Mouse (Mus musculus): ENCODE data around the gene Limch1.

DNA sequence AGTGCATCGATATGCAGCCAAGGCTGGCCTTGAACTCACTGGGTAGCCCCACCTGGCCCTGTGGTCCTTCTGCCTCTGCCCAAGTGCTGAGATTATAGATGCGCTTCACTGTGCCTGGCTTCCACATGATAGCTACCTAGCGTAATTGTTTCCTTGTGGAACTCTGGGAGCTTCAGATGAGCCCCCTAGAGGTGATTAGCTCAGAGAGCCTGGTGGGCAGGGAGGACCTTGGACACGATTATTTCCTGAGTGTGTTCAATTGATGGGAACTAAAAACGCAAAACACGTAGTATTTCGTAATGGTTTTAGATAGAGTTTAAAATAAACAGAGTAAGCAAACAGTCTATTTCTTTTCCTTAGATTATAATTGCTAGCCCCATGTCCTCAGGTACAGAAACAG is 287.0 kb downstream of the Limch1 start:
- no peak for TF ChIP-seq CTCF (IDR thresholded peaks at IDR 0.05; ENCODE audit: control insufficient read depth, insufficient read depth, insufficient replicate concordance, low read depth, low read length)
- no peak for TF ChIP-seq POLR2A (IDR thresholded peaks at IDR 0.05; ENCODE audit: control insufficient read depth, low read depth, low read length)
